Mouse (Mus musculus) left cerebral cortex, postnatal 10 days (tissue): ENCODE results near the gene Tmem89. TPM values are rescaled to one million over a fixed set of nuclear protein-coding genes. Genes with fewer than 3 reads are reported as not detected.

Experiments
- total RNA-seq, 2 experiments: library from RNA; stranded (reverse); gene quantifications; 2 replicates each; pipeline ENCODE4 v1.2.3; 2021

The Tmem89 gene
- total RNA-seq, 2 experiments from 2014 or later: not detected

Other genes starting within 250 kb of the Tmem89 start
- gene Prkar2a, start 225.3 kb upstream of the Tmem89 start, total RNA-seq: 10 to 100 TPM; 54.3 to 58.7 TPM
- gene Ip6k2, start 130.8 kb upstream of the Tmem89 start, total RNA-seq: 100 to 1,000 TPM; 165 to 170 TPM
- 10 to 100 TPM; 27.7 to 31.7 TPM for gene Nckipsd, start 106.3 kb upstream of the Tmem89 start, total RNA-seq
- 10 to 100 TPM; 57.2 to 62.0 TPM for gene Celsr3, start 88.3 kb upstream of the Tmem89 start, total RNA-seq
- gene Slc26a6, start 61.3 kb upstream of the Tmem89 start, total RNA-seq: 10 to 100 TPM; 35.3 to 41.3 TPM
- 100 to 1,000 TPM; 394 to 398 TPM for gene Uqcrc1, start 22.0 kb downstream of the Tmem89 start, total RNA-seq
- gene Col7a1, start 39.0 kb downstream of the Tmem89 start, total RNA-seq: 1 to 10 TPM; 5.2 to 6.1 TPM
- gene Ucn2, start 71.4 kb downstream of the Tmem89 start, total RNA-seq: under 1 TPM; 0.30 to 0.49 TPM
- gene Pfkfb4, start 77.2 kb downstream of the Tmem89 start, total RNA-seq: 10 to 100 TPM; 19.2 to 25.8 TPM
- gene Shisa5, start 123.9 kb downstream of the Tmem89 start, total RNA-seq: 10 to 100 TPM; 46.2 to 56.7 TPM
- gene Trex1, start 145.1 kb downstream of the Tmem89 start, total RNA-seq: 10 to 100 TPM; 11.4 to 12.1 TPM
- gene Atrip, start 159.5 kb downstream of the Tmem89 start, total RNA-seq: 10 to 100 TPM; 24.4 to 29.0 TPM
- gene Ccdc51, start 167.9 kb downstream of the Tmem89 start, total RNA-seq: 1 to 10 TPM; 6.4 TPM
- 100 to 1,000 TPM; 384 to 385 TPM for gene Tma7, start 168.0 kb downstream of the Tmem89 start, total RNA-seq
- 10 to 100 TPM; 56.9 to 65.2 TPM for gene Plxnb1, start 180.8 kb downstream of the Tmem89 start, total RNA-seq
- not detected for gene Fbxw21, start 247.4 kb downstream of the Tmem89 start, total RNA-seq